11 mouse cellular contexts compared by ENCODE assay signal in genomic region chr2:61967724-61968123, GRCm38 (mm10).
A peak's percentile ranks its signal among the peaks of the same experiment; 100 is the strongest.
DNase-seq lines count a peak whose midpoint lies in the region; ATAC-seq and TF ChIP-seq lines count a peak whose summit lies in the region.
"Had no signal": no experiment of that assay in that cellular context is flagged by ENCODE, and none has a peak within 500 bp of the region (broad histone marks: within the 10 kb centered on the region; RNA-seq: fewer than 3 reads in every experiment).

No protein-coding gene starts in this region.

- peak; percentile 50 for DNase-seq in embryonic facial prominence, embryonic 11.5 days (ENCODE audit: low spot score)
- no peak for DNase-seq in embryonic facial prominence, embryonic 10.5 days (ENCODE audit: low spot score)
- peak; percentile 73 for DNase-seq in lung, embryonic 14.5 days
- no peak for DNase-seq in lung, postnatal 14 days
- DNase-seq in retina, embryonic 14.5 days (ENCODE audit: low spot score) = peak; percentile 75
- DNase-seq in adrenal gland, postnatal 10 days = no peak
- no peak for DNase-seq in layer of hippocampus, postnatal 36 days

- H3K4me2 ChIP-seq in embryonic facial prominence, embryonic 11.5 days (ENCODE audit: low read depth, low read length) = no peak overlapping the region
- no peak overlapping the region for H3K4me2 ChIP-seq in lung, embryonic 14.5 days
- no peak overlapping the region for H3K4me2 ChIP-seq in forebrain, embryonic 13.5 days
- H3K4me2 ChIP-seq: heart, embryonic 15.5 days; limb, embryonic 13.5 days; neural tube, embryonic 13.5 days had no signal

- no peaks in the 10 kb centered on the region for H3K36me3 ChIP-seq in embryonic facial prominence, embryonic 11.5 days (replicated peaks; ENCODE audit: control insufficient read depth, insufficient read depth, low read depth, low read length)
- no peaks in the 10 kb centered on the region for H3K36me3 ChIP-seq in embryonic facial prominence, embryonic 10.5 days (replicated peaks)
- H3K36me3 ChIP-seq in lung, embryonic 14.5 days (ENCODE audit: insufficient read depth) = no peaks in the 10 kb centered on the region
- no peaks in the 10 kb centered on the region for H3K36me3 ChIP-seq in forebrain, embryonic 13.5 days (ENCODE audit: poor library complexity, severe bottlenecking)
- H3K36me3 ChIP-seq: heart, embryonic 15.5 days; limb, embryonic 13.5 days; neural tube, embryonic 13.5 days had no signal

- no peak overlapping the region for H3K9ac ChIP-seq in embryonic facial prominence, embryonic 11.5 days (replicated peaks; ENCODE audit: low read length)
- no peak overlapping the region for H3K9ac ChIP-seq in lung, embryonic 14.5 days
- no peak overlapping the region for H3K9ac ChIP-seq in forebrain, embryonic 13.5 days
- H3K9ac ChIP-seq: heart, embryonic 15.5 days; limb, embryonic 13.5 days; neural tube, embryonic 13.5 days had no signal

- TF ChIP-seq CTCF in lung, embryonic 14.5 days (IDR thresholded peaks at IDR 0.05; ENCODE audit: low read depth) = peak; percentile 54

- no peaks in the 10 kb centered on the region for H3K9me3 ChIP-seq in embryonic facial prominence, embryonic 11.5 days (replicated peaks; ENCODE audit: control insufficient read depth, low read length)
- H3K9me3 ChIP-seq in embryonic facial prominence, embryonic 10.5 days = no peaks in the 10 kb centered on the region
- H3K9me3 ChIP-seq in lung, embryonic 14.5 days (ENCODE audit: low read depth, low read length) = no peaks in the 10 kb centered on the region
- H3K9me3 ChIP-seq in forebrain, embryonic 13.5 days (replicated peaks) = peaks cover 5% of the 10 kb centered on the region; the same call in 1 of the 2 replicates
- H3K9me3 ChIP-seq: heart, embryonic 15.5 days; limb, embryonic 13.5 days; neural tube, embryonic 13.5 days had no signal

- H3K27ac ChIP-seq in embryonic facial prominence, embryonic 11.5 days (replicated peaks; ENCODE audit: low read depth, low read length) = no peak overlapping the region
- no peak overlapping the region for H3K27ac ChIP-seq in embryonic facial prominence, embryonic 10.5 days (replicated peaks)
- no peak overlapping the region for H3K27ac ChIP-seq in lung, embryonic 14.5 days (ENCODE audit: low read depth)
- no peak overlapping the region for H3K27ac ChIP-seq in forebrain, embryonic 13.5 days
- H3K27ac ChIP-seq: heart, embryonic 15.5 days; limb, embryonic 13.5 days; neural tube, embryonic 13.5 days had no signal

- no peaks in the 10 kb centered on the region for H3K27me3 ChIP-seq in embryonic facial prominence, embryonic 11.5 days (ENCODE audit: control insufficient read depth, insufficient read depth, low read length)
- no peaks in the 10 kb centered on the region for H3K27me3 ChIP-seq in embryonic facial prominence, embryonic 10.5 days (replicated peaks; ENCODE audit: low read depth, poor library complexity, severe bottlenecking)
- H3K27me3 ChIP-seq in lung, embryonic 14.5 days (ENCODE audit: insufficient read depth, low read length) = no peaks in the 10 kb centered on the region
- H3K27me3 ChIP-seq in forebrain, embryonic 13.5 days = no peaks in the 10 kb centered on the region
- H3K27me3 ChIP-seq: heart, embryonic 15.5 days; limb, embryonic 13.5 days; neural tube, embryonic 13.5 days had no signal

- WGBS in embryonic facial prominence, embryonic 11.5 days = 21% methylated on average over 2 of the region's 2 CpGs
- 31% methylated on average over 2 of the region's 2 CpGs for WGBS in embryonic facial prominence, embryonic 10.5 days
- WGBS in lung, embryonic 14.5 days = 4% methylated on average over 2 of the region's 2 CpGs
- WGBS in forebrain, embryonic 13.5 days = 11% methylated on average over 2 of the region's 2 CpGs

- H3K4me3 ChIP-seq in embryonic facial prominence, embryonic 11.5 days (ENCODE audit: low read depth, low read length) = no peak overlapping the region
- H3K4me3 ChIP-seq in embryonic facial prominence, embryonic 10.5 days = no peak overlapping the region
- no peak overlapping the region for H3K4me3 ChIP-seq in lung, embryonic 14.5 days (ENCODE audit: low read depth, low read length)
- H3K4me3 ChIP-seq in forebrain, embryonic 13.5 days = no peak overlapping the region
- H3K4me3 ChIP-seq: heart, embryonic 15.5 days; limb, embryonic 13.5 days; neural tube, embryonic 13.5 days had no signal

- ATAC-seq in embryonic facial prominence, embryonic 11.5 days (replicated peaks; ENCODE audit: insufficient number of reproducible peaks, low FRiP score, low TSS enrichment, low read depth) = no peak
- ATAC-seq in lung, embryonic 14.5 days (ENCODE audit: insufficient read depth) = 0 out of 2 replicates have a peak, but pooled peaks have one; percentile 38
- peak; percentile 51 for ATAC-seq in forebrain, embryonic 13.5 days

- no peaks in the 10 kb centered on the region for H3K4me1 ChIP-seq in embryonic facial prominence, embryonic 11.5 days (ENCODE audit: control insufficient read depth, insufficient read depth, low read length)
- no peaks in the 10 kb centered on the region for H3K4me1 ChIP-seq in embryonic facial prominence, embryonic 10.5 days
- no peaks in the 10 kb centered on the region for H3K4me1 ChIP-seq in lung, embryonic 14.5 days (ENCODE audit: insufficient read depth)
- H3K4me1 ChIP-seq in forebrain, embryonic 13.5 days = no peaks in the 10 kb centered on the region
- H3K4me1 ChIP-seq: heart, embryonic 15.5 days; limb, embryonic 13.5 days; neural tube, embryonic 13.5 days had no signal

Comparison
In these comparisons a context has a peak if more than half of its experiments do, and no peak if none do; other contexts are left out.
1. DNase-seq: peak in embryonic facial prominence, embryonic 11.5 days (single experiment), lung, embryonic 14.5 days (single experiment) and retina, embryonic 14.5 days (single experiment); none in embryonic facial prominence, embryonic 10.5 days (single experiment), lung, postnatal 14 days (single experiment), adrenal gland, postnatal 10 days (single experiment) and layer of hippocampus, postnatal 36 days (0 of 2).